Mouse (Mus musculus): ENCODE data around the gene Atp1a2.
"Not testable (repeated sequence)": the region's sequence is repeated elsewhere in the genome, so short reads cannot be mapped to it uniquely, and the experiment has no call there.

Atp1a2 gene

DNA sequence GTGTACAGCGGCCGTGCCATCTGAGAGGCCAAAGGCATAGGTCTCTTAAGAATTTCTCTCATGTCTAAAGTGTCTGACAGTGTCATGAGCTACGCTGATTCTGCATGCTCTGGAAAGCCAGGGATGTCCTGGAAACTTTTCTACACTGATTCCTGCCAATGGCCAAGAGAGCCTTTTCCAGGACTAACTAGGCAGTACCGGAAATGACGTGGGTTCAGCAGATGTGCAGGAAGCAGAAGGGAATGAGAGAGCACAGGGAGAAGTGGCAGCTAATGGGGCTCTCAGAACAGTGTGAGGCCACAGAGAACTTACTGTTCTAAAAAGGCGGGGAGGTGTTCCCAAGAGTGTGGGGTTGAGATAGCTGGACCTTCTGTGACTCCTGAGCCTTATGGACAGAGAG lies 24.5 kb downstream of the Atp1a2 start:
- DNase-seq (ENCODE audit: low spot score in 2 of 2) = no peak

DNA sequence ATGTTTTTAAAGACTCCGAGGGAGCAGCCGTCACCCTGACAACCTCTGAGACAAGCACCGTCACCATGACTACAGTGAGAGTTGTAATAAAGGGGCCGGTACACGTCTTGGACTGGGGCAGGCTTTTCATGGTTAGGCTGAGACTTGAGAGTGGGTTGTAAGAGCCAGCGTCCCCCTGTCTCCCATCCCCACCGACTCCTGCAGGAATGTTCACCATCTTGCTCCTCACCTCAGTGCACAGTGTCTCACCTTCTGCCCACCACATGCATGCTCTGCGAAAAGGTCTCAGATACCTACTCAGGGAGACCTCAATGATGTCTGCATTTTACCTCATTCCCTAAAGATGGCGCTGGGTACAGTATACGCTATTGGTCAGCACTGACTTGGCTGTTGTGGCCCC lies 26.1 kb downstream of the Atp1a2 start:
- no peak for DNase-seq (ENCODE audit: low spot score in 2 of 2)

DNA sequence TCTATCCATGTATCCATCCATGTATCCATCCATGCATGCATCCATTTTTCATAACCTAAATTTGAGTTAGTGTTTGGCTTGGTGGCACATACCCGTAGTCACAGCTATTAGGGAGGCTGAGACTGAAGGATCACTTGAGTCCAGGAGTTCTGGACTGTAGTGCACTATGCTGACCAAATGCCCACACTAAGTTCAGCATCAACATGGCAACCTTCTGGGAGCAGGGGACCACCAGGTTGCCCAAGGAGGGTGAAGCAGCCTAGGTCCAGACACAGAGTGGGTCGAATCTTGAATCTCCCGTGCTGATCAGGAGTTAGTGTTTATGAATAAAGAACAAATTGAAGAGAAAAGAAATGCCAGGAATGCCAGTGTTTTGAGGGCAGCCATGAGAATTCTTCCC lies 26.7 kb downstream of the Atp1a2 start:
- DNase-seq (ENCODE audit: low spot score in 2 of 2) = no peak

DNA sequence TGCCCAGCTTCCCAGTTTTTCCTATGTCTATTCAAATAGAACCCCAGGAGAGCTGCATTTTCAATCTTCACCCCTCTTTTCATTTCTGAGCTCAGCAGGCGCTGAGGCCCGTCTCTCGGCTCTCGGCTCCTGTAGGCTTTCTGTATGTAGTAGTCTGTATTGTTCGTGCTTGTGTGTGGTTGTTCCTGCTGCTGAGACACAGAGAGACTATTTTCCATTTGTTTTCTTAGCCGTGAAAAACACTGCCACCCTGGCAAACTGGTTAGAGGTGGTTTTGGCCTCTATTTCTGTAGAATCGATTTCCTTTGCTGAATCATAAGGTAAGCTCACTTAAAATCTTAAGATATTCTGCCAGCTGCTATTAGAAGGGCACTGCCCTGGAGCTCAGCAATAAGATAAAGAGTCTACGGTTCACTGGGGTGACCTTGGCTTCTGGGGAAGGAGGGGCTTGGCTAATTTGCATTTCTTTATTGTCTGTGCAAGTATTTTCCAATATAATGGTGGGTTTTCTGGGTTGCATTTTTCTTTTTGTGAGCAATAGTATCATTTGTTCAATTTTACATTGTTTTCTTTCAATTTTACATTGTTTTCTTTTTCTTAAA lies 36.3 kb downstream of the Atp1a2 start, which contains the start of gene Igsf8:
Gene Igsf8, plus strand, starts transcription at position 165 of the 602 bp plus-strand sequence.
- no peak for DNase-seq (ENCODE audit: low spot score in 2 of 2)

DNA sequence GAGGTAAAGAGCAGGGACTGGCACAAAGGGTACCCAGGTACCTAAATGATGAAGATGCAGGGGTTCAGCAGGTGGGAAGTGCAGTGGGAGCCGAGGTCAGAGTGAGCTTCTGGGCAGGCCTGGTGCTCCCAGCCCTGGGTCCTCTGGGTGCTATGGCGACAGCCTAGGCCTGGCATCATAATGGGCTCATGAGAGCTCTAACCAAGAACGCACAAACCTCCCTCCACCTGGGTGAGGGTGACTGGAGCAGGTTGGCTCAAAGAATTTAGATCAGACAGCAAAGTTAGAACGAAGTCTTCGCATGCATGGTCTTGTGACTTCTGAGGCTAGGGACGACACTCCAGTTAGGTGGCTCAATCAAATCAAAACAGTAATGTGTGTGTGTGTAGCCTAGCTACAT lies 39.5 kb downstream of the Atp1a2 start, which contains the start of gene Atp1a4:
Gene Atp1a4, minus strand, starts transcription at position 101 of the 400 bp plus-strand sequence.
- no peak for DNase-seq (ENCODE audit: low spot score in 2 of 2)

DNA sequence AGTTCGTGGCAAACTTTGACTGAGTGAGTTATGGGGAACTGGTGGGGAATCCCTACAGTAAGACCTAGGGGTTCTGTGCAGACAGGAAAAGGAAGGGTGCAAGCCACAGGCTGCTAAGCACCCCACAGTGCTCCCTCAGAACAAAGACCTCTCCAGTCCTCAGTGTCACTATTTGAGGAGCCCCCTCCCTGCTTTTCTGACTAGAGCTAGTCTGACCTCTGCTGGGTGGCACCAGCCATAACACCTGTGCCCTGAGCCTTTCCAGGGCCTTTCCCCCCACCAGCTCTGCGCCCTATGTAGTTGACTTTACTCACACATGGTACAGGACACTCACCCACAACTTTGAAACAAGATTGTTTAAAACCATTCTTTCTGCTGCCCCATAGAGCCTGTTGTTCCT lies 50.2 kb downstream of the Atp1a2 start:
- DNase-seq (ENCODE audit: low spot score in 2 of 2) = no peak

DNA sequence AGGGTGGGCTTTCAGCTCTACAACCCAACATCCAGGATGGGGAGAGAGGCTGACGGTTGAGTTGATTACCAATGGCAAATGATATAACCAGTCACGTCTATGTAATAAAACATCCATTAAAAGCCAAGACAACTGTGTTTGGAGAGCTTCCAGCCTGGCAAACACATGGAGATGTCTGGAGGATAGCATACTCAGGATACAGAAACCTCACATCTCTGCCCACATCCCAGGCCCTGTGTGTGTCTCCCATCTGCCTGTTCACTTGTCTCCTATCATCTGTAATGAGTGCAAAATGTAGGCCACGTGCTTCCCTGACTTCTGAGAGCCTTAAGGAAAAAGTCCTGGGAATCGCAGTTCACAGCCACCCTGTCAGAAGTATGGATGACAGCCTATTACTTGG lies 50.6 kb downstream of the Atp1a2 start:
- DNase-seq (ENCODE audit: low spot score in 2 of 2) = no peak

DNA sequence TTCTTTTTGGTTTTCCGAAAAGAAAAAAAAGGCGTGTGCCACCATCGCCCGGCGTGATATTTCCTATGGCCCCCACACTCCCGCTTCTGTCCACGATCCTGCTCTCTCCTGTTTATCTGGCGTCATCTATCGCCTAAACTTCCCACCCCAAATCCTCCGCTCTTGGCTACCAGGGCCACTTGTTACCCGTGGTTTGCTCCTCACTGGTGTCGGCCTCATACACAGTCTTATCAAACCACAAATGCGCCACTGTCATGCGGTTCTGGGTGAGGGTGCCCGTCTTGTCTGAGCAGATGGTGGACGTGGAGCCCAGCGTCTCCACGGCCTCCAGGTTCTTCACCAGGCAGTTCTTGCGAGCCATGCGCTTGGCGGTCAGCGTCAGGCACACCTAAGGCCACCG lies 53.2 kb downstream of the Atp1a2 start:
- DNase-seq (ENCODE audit: low spot score in 2 of 2) = not testable (repeated sequence)

DNA sequence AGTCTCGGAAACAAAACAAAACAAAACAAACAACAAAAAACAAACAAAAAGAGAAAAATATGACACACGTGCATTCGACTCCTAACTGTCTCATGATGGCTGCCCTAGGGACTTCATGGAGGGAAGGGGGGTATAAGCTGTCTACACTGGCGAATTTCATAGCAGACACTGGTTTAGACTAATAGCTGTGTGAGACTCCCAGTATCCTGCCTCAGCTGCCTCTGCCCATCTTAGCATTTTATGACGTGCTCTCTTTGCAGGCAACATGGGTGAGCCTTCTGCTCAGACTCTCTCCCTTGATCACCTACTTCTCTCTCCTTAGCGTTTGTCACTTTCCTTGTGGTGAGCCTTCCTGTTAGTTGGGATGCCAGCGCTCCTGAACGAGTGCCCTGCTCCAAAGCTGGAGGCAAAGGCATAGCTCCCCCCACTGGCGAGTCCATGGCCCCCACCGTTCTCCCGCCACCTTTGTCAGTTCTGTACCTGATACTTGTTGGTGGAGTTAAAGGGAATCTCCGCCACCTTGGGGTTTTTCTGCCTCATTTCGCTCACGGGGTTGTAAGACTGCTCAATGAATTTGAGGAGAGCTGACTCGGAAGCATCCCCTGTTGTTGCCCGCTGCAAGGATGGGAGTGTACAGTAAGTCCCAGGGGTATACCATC lies 54.2 kb downstream of the Atp1a2 start:
- no peak for DNase-seq (ENCODE audit: low spot score in 2 of 2)

DNA sequence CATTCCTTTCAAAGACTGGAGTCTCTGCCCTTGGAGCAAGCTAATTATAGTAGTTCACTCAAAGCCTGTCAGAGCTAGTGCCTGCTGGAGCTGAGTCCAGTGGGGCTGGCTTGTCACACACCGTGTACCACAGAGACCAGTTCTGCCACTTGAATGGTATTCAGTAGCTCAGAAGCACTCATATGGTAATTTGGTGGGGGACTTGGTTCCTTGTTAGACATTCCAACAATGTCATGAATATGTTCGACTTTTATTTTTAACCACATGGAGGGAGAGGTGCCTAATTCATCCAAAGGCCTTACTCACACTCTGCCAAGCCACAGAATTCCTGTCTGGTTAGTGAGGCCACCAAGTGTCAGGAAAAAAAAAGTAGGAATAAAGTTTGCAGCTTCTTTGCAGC lies 55.5 kb downstream of the Atp1a2 start:
- no peak for DNase-seq (ENCODE audit: low spot score in 2 of 2)

DNA sequence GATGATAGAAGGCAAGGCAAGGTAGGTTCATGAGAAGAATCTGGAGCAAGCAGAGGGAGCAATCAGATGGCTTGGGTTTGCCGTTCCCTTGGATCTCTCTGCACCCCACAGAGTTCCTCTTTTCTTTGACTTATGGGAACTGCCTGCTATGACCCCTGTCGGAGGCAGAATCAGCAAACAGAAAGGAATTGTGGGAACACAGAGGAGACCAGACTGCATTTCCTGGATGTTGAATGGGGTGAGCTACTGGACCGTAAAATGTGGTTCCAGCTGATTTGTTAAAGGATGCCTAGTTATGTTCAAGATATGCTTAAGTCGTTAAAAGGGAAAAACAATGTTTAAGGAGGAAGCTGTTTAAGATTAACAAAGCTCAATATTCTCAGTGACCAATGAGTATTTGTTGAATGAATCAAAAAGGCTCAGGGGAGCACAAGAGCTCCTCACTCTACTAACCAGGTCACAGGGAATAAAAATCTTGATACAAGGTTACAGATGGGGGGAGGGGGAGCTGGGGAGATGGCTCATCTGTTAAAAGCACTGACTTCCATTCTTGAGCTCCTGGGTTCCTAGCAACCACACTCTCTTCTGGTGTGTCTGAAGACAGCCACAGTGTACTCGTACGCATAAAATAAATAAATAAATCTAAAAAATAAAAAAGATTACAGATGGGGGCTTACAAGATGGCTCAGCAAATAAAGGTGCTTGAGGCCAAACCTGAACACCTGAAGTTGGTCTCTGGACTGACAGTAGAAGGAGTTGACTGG lies 56.7 kb downstream of the Atp1a2 start:
- DNase-seq (ENCODE audit: low spot score in 2 of 2) = no peak

DNA sequence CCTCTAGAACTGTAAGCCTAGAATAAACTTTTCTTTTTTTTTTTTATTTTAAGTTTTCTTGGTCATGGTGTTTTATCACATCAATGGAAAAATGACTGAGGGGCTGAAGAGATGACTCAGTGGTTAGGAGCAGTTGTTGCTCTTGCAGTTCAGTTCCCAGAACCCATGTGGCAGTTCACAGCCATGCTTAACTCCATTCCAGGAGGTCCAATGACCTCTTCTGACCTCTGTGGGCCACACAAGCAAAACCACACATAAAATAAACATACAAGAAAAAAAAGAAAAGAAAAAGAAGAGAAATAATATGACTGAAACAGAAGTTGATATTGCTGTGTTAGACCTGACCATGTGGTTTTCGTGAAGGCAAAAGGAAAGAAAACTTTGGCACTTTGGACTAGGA lies 68.6 kb downstream of the Atp1a2 start:
- DNase-seq (ENCODE audit: low spot score in 2 of 2) = no peak

DNA sequence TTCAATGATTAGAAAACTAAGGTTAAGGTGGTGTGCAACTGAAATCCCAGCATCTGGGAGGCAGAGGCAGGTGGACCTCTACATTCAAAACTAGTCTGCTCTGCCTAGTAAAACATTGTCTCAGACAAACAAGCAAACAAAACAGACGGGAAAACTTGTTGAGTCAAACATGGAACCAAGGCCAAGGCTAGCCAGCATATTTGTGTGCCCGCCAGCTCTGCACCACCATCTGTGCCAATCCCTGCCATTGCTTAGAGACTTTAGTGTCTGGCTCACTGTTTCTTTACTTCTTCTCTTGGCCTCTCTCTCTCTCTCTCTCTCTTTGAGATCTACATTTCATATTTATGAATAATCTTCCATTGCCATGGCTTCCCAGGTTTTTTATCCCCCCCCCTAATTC lies 69.7 kb downstream of the Atp1a2 start:
- no peak for DNase-seq (ENCODE audit: low spot score in 2 of 2)

Data from urinary bladder, postnatal 4 days (tissue).